Mouse (Mus musculus) ES-Bruce4 (cell line): ENCODE results near the gene Mbd6. TPM values are rescaled to one million over a fixed set of nuclear protein-coding genes. Genes with fewer than 3 reads are reported as not detected.
A peak's percentile ranks its signal among the peaks of the same experiment; 100 is the strongest.

Experiments
- H3K27ac ChIP-seq: 2 replicates; pipeline ENCODE4 v1.5.1; 2012; ENCODE audit warnings: low read length, inconsistent platforms; ENCODE audit not compliant: insufficient read depth
- H3K27me3 ChIP-seq: 2 replicates; pipeline ENCODE4 v1.6.1; 2012; ENCODE audit warnings: mild to moderate bottlenecking, low read length, inconsistent platforms; ENCODE audit not compliant: control insufficient read depth, poor library complexity, insufficient read depth, severe bottlenecking
- H3K36me3 ChIP-seq: 2 replicates; pipeline ENCODE4 v1.6.1; 2012; ENCODE audit warnings: inconsistent platforms, mild to moderate bottlenecking, low read length, moderate library complexity; ENCODE audit not compliant: control insufficient read depth, poor library complexity, insufficient read depth, severe bottlenecking
- H3K4me1 ChIP-seq: one replicate; pipeline ENCODE4 v1.8.1; 2011; ENCODE audit warnings: low read length; ENCODE audit not compliant: control insufficient read depth, insufficient read depth
- H3K4me3 ChIP-seq: 2 replicates; pipeline ENCODE4 v1.5.1; 2011; ENCODE audit warnings: low read depth, mild to moderate bottlenecking, low read length
- H3K9ac ChIP-seq: 2 replicates; pipeline ENCODE4 v1.6.1; 2012; ENCODE audit warnings: low read depth, mild to moderate bottlenecking, inconsistent platforms; ENCODE audit not compliant: poor library complexity, severe bottlenecking
- H3K9me3 ChIP-seq: replicated peaks from 2 replicates; pipeline ENCODE4 v1.6.1; 2012; ENCODE audit warnings: mild to moderate bottlenecking, low read length, inconsistent platforms; ENCODE audit not compliant: control insufficient read depth, poor library complexity, insufficient read depth, severe bottlenecking
- CTCF ChIP-seq: IDR thresholded peaks from one replicate; pipeline ENCODE4 v1.8.1; 2011; ENCODE audit warnings: low read depth, low read length
- EP300 ChIP-seq: IDR thresholded peaks from 2 replicates; pipeline ENCODE4 v1.6.1; 2011; ENCODE audit warnings: low read depth, low read length; ENCODE audit not compliant: insufficient read depth
- POLR2A ChIP-seq: IDR thresholded peaks from one replicate; pipeline ENCODE4 v1.8.1; 2011; ENCODE audit warnings: low read length; ENCODE audit not compliant: insufficient read depth
- polyA plus RNA-seq: library from polyadenylated mRNA; stranded (reverse); fragments of >200 nt; gene quantifications from 2 replicates; pipeline ENCODE4 v1.2.4, GENCODE M21; 2011; ENCODE audit warnings: low read depth; ENCODE audit not compliant: missing spikeins, insufficient read depth, insufficient read length

Gene Mbd6
- polyA plus RNA-seq, 1 experiment = 26.2 TPM

DNA sequence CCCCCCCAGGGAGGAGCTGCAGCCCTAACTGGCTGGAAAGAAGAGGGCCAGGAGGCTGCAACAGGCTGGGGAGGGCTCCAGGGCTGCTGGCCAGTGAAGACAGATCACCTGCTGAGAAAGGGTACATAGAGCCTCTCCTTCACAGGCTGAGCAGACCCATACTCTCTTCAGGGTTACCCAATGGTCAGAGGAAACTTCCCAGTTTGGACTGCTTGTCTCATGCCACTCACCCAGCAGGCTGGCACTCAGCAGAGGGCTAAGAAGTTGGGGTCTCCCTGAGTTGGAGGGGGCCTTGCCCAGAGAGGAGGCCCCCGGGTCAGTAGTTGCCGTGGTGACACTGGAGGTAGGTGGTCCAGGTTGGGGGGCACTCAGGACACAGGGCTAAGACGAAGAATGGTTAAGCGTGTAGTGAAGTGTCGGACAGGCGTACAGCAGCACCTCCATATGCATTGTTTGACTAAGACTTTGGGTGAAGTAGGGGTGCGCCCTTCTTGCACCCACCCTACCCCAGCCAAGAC is 4.7 kb downstream of the Mbd6 start:
- TF ChIP-seq CTCF = no peak
- no peak for TF ChIP-seq POLR2A
- no peak for TF ChIP-seq EP300
- Histone ChIP-seq H3K27me3 (no peaks in the 10 kb centered on the region), H3K4me1 (peaks cover 11% of the 10 kb centered on the region), H3K27ac (no peak overlapping the region), H3K9ac (no peak overlapping the region), H3K4me3 (no peak overlapping the region), H3K9me3 (no peaks in the 10 kb centered on the region), H3K36me3 (peaks cover 30% of the 10 kb centered on the region)

DNA sequence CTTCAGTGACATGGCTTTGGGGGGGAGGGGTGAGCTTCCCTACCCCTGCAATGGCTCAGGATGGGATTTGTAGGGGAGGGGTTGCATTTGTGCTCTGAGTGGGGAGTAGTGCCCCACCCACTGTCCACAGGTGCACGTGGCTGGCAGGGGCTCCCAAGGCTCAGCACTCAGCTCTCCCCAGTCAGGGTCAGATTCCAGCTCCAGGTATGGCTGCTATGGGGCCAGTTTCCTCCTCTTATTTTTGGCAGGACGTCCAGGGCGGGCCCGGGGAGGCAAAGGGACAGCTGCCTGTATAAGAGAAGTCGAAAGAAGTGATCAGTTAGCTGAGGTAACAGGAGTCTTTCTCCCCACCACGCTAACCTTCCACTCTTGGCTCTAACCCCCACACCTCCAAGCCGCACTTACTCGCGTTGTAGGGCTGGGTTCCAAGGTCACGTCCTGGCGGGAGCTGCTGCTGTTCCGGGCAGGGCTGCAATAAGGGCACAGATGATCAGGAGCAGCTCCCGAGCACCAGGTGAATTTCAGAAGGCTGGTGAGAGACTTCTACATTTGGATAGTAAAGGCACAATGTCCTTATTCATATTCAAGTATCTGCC is 6.1 kb downstream of the Mbd6 start:
- Histone ChIP-seq H3K9me3 (no peaks in the 10 kb centered on the region), H3K27ac (0 out of 2 replicates have a peak overlapping the region, but pooled peaks have one; percentile 5), H3K27me3 (no peaks in the 10 kb centered on the region), H3K4me3 (no peak overlapping the region), H3K36me3 (peaks cover 41% of the 10 kb centered on the region), H3K4me1 (peaks cover 11% of the 10 kb centered on the region), H3K9ac (no peak overlapping the region)
- TF ChIP-seq EP300 (no peak), CTCF (no peak), POLR2A (no peak)

DNA sequence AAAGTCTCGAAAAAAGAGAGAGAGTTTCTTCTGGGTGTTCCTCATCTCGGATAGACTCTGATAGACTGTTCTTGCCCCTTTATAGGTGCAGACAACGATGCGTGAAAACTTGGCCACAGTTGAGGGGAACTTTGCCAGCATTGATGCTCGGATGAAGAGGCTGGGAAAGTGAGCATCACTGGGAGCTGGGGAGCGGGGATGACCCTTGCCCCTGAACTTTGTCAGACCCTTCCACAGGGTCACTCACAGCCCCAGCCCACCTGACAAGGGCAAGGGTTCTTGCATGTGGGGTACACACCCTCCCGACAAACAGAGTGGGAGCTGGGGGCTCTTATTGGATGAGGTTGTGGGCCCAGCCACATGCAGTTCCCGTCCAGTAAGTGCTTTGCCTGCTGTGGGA is 7.5 kb downstream of the Mbd6 start:
- H3K27ac ChIP-seq = no peak overlapping the region
- H3K27me3 ChIP-seq = no peaks in the 10 kb centered on the region
- H3K4me3 ChIP-seq = no peak overlapping the region
- H3K36me3 ChIP-seq = peaks cover 46% of the 10 kb centered on the region
- H3K9me3 ChIP-seq = no peaks in the 10 kb centered on the region
- TF ChIP-seq CTCF (no peak), EP300 (no peak), POLR2A (no peak)
- no peak overlapping the region for H3K9ac ChIP-seq
- H3K4me1 ChIP-seq = no peaks in the 10 kb centered on the region

DNA sequence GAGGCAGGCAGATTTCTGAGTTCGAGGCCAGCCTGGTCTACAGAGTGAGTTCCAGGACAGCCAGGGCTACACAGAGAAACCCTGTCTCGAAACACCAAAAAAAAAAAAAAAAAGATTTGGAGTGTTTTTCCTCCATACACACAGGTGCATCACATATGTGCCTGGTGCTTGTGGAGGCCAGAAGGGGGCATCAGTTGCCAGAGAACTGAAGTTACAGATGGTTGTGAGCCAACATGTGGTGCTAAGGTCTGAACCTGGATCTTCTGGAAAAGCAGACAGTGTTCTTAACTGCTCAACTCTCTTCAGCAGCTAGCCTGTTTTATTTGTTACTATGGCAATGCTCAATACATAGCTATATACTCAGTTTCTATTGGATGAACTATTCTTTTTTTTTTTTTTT is 9.1 kb downstream of the Mbd6 start:
- Histone ChIP-seq H3K36me3 (peaks cover 55% of the 10 kb centered on the region), H3K4me3 (no peak overlapping the region), H3K27ac (no peak overlapping the region), H3K4me1 (peaks cover 2% of the 10 kb centered on the region), H3K27me3 (no peaks in the 10 kb centered on the region), H3K9me3 (no peaks in the 10 kb centered on the region), H3K9ac (no peak overlapping the region)
- TF ChIP-seq POLR2A (no peak), EP300 (no peak), CTCF (peak; percentile 16)

DNA sequence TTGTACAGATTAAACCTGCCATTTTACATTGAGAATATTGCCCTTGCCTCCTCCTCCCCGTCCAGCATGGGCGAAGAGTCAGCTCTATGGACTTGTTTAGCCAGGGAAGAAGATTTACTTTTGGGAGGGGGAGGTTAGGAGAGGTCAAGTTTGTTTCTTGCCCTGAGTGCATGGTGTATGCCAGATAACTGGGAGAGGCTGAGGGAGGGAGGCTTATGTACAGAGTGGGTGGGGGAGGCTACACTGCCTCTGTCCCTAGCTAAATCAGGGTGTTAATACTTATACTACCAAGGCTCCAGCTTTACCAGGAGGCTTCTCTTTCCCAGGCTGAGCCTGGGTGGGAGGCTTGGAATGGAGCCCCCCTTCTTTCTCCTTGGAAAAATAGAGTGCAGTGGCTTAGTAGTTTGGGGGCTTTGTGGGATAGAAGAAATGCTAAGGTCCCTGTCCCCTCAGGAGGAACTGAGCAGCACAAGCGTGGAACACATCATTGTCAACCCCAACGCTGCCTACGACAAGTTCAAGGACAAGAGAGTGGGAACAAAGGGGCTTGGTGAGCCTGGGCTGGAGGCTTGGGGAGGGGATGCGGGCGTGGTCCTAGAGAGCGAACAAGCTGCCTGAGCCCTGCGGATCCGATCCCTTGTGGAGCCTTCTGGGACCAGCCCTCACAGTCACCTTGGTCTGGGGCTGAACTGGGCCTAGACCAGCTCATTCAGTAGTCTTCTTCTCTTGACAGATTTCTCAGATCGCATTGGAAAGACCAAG is 14.4 kb downstream of the Mbd6 start:
- H3K27me3 ChIP-seq = no peaks in the 10 kb centered on the region
- no peak overlapping the region for H3K4me3 ChIP-seq
- H3K9ac ChIP-seq = no peak overlapping the region
- TF ChIP-seq EP300 (peak; percentile 49; the same call in 1 of the 2 replicates), POLR2A (no peak)
- H3K36me3 ChIP-seq = peaks cover 29% of the 10 kb centered on the region
- H3K9me3 ChIP-seq = no peaks in the 10 kb centered on the region
- H3K4me1 ChIP-seq = peaks cover 3% of the 10 kb centered on the region
- peak overlapping the region; percentile 88 for H3K27ac ChIP-seq

DNA sequence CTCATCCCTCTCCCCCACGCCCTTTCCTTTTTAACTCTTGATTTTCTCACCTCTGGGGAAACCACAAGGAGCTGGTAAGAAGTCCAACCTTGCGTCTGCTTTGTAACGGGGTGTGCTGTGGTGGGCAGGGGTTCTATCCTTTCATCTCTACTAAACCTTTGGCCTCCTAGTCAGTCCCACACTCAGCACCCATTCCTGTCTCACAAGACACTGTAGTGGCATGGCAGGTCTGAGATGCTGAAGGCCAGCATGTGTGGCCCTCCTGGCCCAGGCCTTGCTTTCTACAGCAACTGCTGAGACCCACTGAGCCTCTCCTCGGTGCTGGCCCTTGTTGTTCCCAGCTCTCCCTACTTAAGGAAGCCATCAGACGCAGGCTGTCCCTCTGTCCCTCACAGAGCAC is 16.4 kb downstream of the Mbd6 start:
- no peak overlapping the region for H3K4me3 ChIP-seq
- peaks cover 3% of the 10 kb centered on the region for H3K4me1 ChIP-seq
- H3K27me3 ChIP-seq = no peaks in the 10 kb centered on the region
- H3K27ac ChIP-seq = no peak overlapping the region
- no peak overlapping the region for H3K9ac ChIP-seq
- H3K9me3 ChIP-seq = no peaks in the 10 kb centered on the region
- H3K36me3 ChIP-seq = peaks cover 12% of the 10 kb centered on the region
- TF ChIP-seq POLR2A (no peak), CTCF (no peak), EP300 (no peak)
